Mouse (Mus musculus): ENCODE measurements around the gene Clec4a1.

GRCm38 (mm10) chr6:122946760-122947159 is 25.1 kb downstream of the Clec4a1 start:
- TF ChIP-seq CTCF (IDR thresholded peaks at IDR 0.05; ENCODE audit: extremely low read depth, insufficient read depth, insufficient read length, insufficient replicate concordance) (no peak), POLR2A (IDR thresholded peaks at IDR 0.05; ENCODE audit: low read depth, low read length) (no peak)
